Mouse (Mus musculus): ENCODE results near the gene Camk1.
"Not testable (repeated sequence)": the region's sequence is repeated elsewhere in the genome, so short reads cannot be mapped to it uniquely, and the experiment has no call there.

Camk1 gene

DNA sequence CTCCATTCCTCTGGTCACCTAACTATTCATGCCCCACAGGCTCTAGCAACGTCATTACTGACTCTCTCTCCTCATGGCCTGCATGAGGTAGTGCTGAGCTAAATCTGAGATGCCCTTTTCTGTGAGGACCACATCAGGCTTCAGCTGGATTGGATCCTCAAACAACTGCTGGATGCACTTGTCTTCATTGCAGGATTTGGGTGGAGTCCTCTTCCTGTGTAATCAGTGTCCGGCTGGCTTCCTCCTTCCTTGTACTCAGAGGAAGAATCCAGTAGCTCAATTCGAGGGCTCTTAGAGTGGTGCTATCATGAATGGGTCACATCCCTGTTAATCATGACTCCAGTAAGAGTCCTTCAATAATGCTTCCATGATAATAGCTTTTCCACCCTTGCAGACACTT is 9.9 kb upstream of the Camk1 start:
- DNase-seq: no peak

DNA sequence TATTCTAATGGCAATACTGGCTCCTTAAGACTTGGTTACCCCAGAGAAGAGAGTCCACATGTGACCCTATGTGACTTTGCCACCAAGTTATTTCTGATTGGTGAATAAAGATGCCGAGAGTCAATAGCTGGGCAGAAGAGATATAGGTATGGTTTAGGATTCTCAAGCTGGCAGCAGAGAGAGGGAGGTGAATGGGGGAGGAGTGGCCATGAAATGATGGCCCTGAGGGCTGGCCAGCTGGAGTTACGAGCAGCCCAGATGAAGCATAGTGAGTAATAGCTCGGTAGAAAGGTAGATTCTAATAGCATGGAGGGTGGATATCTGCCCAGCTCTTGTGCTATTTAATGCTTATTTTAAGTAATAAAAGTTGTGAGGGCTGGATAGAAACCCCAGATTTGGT is 9.0 kb upstream of the Camk1 start:
- DNase-seq: no peak

DNA sequence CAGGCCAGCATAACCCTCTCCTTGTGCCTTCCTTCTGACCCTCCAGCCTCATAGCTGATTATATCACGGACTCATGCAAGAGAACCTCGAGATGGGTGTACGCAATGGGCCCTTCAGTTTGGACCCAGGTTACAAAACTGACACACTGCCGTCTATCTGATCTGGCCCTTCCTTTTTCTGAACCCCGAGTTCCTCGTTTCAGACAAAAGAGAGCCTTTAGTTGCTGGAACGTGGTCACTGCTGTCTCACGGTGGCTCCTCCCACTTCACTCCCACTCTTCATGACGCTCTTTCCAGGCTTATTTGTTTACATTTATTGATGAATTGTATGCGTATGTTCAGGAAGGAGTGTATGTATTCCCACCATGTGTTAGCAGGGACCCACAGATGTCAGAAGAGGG is 7.9 kb upstream of the Camk1 start:
- DNase-seq: no peak

DNA sequence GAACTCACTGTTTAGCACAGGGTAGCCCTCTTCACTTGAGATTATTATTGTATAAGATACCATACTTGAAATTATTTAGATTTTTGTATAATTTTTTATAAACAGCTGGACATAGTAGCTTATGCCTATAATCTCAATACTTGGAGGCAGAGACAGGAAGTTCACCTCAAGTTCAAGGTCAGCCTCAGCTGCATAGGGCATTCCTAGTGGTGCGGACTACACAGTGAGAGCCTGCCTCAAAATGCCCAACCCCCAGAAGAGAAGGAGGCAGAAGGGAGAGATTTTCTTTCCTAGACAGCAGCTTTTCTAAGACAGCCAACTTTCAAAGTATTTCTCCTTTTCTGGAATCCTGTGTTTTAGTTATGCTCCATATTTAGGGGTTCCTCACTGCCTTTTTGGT is 7.4 kb upstream of the Camk1 start:
- DNase-seq: no peak

DNA sequence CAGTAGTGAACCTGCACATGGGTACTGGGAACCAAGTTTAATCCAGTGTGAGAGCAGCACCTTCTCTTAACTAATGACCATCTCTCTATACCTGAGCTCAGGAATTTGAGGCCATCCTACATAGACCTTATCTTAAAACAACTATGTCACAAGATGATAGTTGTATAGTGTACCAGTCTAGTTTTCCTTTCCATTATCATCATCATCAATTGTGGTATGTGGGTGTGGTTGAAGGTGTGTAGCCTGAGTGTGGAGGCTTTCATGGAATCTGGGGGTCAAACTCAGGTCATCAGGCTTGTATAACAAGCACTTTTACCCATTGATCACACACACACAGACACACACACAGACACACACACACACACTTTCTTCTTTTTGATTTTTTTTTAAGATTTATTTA is 6.8 kb upstream of the Camk1 start:
- DNase-seq: no peak

DNA sequence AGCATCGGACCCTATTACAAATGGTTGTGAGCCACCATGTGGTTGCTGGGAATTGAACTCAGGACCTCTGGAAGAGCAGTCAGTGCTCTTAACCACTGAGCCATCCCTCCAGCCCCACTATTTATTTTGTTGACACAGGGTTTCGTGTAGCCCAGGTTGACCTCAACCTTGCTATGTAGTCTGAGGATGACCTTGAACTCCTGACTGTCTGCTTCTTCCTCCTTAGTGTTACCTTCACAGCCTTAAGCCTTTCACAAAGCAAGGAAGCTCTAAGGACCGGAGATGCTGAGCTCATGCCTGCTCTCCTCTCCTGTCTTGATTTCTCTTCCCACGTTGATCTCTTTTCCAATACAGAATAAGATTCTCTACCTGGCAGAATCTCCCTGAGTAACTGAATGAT is 3.1 kb upstream of the Camk1 start:
- DNase-seq: no peak

DNA sequence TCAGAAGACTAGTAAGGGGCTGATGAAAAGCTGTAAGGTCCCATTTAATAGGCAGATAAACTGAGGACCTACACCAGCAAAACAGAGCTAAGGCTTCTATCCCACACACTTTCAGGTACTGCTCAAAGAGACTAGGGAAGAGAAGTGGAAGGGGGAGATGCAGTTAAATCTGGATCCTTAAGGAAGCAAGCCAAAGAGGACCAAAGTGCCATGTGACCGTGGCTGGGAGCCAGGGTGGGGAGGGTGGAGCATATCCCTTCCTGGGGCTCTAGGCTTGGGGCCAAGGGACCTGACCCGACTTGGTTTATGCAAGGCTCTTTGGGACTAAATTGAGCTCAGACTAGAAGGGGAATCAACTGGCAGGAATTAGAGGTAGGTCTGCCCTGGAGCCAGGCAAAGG is 537 bp upstream of the Camk1 start:
- peak; percentile 93 for DNase-seq

DNA sequence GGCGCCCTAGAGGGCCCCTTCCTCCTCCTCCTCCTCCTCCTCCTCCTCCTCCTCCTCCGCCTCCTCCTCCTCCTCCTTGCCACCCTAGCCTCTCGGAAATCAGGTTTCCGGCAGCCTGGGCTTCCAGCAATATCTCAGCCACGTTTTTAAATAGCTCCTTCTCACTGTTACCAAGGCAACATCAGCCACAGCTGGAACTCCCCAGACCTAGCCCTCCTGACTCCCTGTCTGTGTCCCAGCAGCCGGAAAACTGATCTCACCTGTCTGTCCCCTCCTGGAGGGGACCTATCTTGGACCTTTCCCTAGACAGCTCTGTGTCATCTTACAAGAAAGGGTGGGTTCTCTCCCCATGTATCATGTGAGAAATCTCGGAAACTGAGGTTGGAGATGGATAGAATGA is 1.5 kb downstream of the Camk1 start:
- DNase-seq: no peak

DNA sequence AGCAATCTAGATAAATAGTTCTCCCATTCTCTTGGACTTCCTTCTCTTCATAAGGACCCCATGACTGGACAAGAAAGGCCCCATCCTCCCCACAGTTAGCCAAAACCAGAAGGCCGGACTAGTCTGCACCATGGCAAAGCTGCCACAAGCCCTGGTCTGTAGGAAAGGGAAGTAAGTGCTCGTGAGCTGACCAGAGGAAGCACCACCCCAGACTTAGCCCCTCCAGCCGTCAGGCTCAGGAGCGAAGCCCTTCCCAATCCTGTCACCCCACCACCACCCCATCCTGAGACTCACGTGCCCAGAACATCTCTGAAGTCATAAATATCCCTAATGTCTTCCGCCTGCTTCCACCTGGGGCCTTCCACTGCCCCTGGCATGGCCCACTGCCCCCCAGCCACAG is 2.2 kb downstream of the Camk1 start:
- DNase-seq: no peak

DNA sequence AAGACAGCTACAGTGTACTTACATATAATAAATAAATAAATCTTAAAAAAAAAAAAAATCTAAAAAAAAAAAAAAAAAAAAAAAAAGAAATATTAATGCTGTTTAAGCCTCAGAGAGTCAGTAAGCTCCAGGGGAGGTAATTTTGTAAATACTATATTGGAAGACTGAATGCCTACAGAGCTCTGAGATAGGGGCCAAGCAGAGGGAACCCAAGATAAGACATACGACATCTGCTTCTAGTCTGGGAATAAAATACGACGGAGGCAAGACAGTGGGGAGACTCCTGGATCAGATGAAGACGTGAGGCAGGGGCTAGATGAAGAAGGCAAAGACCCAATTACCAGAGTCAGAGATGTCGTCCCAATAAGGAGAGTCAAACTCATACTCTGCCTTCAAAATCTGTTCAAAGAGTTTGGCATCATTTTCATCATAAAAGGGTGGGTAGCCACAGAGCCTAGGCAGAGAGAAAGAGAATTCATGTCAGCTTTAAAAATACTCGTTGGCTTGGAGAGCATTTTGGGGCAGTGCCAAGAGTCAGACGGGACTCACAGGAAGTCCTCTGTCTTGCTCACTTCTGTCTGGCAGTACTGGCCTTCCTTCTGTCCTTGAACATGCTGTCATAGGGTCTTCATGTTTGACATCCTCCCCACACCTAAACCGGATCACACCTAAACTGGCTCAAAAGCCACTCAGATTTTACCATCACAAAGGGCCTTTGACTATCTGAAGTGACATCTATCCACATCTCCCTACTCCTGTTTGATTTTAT is 6.7 kb downstream of the Camk1 start:
- peak; percentile 54 for DNase-seq

DNA sequence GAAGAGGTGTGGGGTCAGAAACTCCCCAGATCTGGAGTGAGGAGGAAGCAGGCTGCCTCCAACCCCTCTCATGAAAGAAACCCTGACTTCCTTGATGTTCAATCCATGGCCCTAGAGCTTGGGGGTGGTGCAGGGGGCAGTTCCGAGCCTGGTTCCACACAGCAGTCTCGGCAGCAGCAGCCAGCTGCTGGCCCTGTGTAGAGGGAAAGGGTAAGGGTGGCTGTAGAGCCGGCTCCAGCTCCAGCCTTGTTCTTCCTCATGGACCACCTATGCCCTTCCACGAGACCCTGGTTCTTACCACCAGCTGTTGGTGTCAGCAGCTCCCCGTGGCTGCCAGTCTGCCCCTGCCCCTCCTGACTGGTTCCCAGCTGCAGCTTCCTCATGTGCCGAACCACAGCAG is 9.6 kb downstream of the Camk1 start:
- no peak for DNase-seq

DNA sequence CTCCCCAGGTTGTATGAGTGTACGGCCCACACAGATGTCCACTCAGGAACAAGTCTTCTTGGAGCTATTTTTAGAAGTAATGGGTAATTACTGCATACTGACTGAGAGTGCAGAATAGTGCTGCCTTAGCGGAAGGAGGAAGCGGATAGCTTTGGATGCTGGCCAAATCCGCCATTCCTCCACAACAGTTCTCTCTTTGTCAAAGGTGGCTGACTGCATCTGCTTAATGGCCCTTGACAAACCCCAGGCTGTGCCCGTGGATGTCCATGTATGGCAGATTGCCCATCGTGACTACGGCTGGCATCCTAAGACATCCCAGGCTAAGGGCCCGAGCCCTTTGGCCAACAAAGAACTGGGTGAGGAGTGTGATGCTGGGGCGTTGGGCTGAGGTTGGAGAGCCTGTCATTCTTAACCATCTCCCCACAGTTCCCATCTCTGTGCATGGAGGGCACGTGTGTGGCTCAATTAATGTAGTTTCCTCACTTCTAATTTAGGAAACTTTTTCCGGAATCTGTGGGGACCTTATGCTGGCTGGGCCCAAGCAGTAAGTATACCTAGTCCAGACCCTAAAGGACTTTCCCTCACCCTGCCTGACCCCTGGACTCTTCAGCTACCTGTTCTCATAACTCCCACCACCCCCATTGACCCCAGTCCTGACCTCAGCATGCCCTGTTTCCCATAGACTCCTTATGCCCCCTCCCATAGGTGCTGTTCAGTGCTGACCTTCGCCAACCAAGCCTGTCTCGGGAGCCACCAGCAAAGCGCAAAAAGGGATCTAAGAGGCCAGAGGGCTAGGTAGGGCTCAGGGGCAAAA is 10.4 kb downstream of the Camk1 start:
- peak; percentile 90 for DNase-seq

DNA sequence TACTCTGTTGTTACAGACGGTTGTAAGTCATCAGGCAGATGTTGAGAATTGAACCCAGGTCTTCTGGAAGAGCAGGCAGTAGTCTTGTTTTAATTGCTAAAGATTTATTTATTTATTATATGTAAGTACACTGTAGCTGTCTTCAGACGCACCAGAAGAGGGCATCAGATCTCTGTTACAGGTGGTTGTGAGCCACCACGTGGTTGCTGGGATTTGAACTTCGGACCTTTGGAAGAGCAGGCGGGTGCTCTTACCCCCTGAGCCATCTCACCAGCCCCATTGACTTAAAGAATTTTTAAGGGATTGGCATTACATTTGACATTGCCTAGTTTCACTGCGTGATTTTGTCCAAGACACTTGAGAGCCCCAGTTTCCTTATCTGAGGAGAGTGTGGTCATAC is 11.1 kb downstream of the Camk1 start:
- DNase-seq: not testable (repeated sequence)

DNA sequence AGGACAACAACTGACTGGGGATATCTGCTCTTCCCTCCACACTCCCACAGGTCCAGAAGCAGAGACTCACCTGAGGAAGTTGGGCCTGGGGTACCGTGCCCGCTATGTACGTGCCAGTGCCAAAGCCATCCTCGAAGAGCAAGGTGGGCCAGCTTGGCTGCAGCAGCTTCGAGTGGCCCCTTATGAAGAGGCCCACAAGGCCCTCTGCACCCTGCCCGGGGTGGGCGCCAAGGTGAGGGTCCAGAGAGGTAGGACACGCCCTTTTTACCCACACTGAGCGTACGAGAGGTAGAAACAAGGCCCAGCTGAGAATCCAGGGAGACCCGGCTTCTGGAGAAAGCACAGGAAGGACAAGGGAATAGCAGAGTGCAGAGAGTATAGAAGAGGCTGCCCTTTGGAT is 12.1 kb downstream of the Camk1 start:
- DNase-seq: no peak

DNA sequence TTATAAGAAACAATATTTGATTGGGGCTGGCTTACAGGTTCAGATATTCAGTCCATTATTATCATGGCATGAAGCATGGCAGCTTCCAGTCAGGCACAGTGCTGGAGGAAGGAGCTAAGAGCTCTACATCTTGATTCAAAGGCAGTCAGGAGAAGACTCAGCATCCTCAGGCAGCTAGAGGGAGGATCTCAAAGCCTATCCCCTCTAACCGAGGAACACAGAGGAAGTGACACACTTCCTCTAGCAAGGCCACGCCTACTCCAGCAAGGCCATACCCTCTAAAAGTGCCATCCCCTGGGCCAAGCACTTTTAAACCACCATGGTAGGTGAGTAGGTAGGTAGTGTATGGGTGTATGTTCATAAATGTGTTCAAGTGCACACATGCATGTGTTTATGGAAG is 13.2 kb downstream of the Camk1 start:
- DNase-seq: no peak

DNA sequence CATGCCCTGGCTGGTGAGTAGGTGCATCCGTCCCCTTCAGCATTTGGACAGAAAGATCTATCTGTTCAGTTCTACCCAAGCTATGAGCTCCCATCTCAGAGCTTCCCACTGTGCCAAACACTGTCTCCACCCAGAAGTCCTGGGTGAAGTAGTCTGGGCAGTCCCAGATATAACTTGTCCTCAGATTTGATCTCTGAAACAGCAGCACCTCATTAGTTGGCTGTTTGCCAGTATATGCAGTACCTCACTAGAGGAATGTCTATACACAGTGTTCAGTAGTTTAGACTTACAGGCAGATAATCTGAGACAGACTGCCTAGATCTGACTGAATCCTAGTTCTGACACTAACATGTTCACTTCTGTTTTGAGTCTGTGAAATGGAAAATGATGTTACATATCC is 14.4 kb downstream of the Camk1 start:
- no peak for DNase-seq

DNA sequence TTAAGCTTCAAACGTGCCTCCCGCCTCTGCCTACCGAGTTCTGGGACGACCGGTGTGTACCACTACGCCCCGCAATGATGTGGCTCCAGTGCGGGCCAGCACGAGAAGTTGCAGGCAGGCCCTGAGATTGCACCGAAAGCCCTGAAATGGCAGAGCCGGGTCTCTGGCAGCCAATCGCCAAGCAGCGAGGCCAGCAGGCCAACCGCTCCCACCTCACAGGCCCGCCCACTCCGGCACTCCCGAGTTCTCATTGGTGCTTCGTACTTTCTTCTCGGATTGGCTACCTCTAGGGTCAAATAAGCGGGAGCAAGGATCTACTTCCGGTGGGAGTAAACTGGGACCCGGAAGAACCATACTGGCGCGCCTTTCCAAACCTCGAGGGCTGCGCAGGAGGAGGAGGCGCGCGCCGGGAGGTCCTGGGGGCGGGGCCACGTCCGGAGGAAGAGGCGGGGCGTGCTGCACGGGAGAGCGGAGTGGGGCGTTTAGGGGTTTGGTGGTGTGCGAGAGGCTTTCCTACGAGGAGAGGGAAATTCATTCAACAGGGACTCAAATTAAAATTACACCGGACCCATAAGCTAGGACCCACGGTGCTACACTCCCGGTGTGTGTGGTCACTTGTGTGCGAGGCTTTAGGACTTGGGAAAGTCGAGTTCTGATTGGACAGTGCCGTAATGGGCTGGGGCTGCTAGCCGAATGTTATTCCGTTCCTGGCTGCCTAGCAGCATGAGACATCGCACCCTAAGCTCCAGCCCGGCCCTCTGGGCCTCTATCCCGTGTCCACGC is 17.1 kb downstream of the Camk1 start, which contains the start of gene Ogg1:
Gene Ogg1 (plus strand): TSS at position 440 of the 783 bp plus-strand sequence.
- peak; percentile 99 for DNase-seq

DNA sequence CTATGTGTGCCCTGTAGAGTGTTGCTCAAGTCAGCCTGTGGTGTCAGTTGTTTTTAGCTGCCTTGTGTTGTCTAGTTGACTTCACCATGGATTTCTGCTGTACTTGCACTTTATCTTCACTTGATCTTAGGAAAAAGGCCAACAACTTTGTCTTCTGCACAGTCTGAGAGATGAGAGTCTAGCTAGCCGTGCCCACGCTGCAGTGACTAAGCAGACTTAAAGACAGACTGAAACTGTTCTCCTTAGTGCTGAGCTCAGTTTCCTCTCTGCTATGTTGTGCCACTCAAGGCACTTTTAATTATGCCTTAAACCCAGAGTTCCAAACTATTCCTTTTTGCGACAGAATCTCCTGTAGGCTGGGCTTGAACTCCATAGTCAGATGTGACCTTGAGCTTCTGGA is 27.8 kb downstream of the Camk1 start:
- DNase-seq: no peak

DNA sequence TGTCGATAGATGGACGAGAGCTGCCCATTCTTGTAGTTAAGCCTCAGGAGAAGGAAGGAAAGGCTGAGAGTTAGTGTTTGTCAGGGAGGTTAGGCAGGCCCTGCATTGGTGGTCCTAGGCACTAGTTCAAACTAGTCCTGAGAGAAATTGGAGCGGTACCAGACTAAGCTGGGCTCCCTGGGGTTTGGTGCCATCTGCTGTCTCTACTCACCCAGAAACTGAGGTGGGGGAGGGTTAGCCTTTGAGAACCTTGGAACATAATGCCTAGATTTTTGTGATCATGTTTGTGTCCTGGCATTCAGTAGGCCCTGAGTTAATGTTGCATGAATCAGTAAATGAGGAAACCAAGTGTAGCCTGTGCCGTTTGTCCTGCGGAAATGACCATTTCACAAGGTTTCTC is 35.6 kb downstream of the Camk1 start:
- peak; percentile 59 for DNase-seq

DNA sequence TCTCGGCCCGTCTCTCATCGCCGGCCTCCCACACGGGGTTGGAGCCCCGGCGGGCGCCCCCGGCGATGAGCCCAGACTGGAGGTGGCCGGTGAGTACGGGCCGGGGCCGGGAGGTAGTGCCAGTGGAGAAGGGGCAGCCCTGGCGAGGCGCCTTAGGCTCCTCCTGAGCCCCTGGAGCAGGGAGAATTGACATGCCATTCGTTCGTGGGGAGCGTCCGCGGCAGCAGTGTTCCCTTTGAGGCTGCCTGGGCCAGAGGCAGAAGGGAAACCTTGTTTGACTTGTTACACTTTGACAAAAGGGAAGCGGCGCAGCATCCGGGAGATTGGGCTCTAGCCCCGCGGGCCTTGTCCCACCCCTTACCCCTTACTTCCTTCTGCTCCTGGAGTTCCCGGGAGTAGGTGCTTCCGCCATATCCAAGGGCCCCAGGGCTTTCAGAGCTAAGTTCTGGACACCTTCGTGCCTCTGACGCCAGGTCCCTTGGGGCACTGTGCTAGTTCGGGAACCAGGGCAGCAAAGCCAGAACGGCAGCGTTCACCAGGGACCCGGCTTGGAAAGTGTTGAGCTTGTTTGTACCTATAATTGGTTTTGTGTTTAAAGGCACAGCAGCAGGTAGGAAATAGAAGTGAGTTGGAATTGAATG is 36.2 kb downstream of the Camk1 start:
- peak; percentile 59 for DNase-seq

DNA sequence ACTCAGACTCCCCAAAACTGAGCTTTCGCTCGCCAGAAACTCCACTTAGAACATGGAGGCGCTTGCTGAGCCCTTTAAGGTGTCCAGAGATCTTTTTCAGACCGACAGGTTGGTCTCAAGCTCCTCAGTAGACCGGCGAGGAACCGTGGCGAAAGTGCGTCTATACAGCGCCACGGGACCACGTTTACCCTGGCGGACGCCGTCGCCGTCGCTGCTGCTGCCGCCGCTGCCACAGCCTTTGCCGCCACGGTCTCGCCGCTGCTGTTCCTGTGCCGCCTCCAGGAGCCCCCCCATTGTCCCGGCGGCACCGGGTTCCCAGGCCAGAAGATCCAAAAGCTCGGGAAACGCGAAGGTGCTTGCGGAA is 36.8 kb downstream of the Camk1 start, which contains the start of gene Brpf1:
Gene Brpf1 (plus strand): TSS at position 152 of the 364 bp plus-strand sequence.
- DNase-seq: no peak

DNA sequence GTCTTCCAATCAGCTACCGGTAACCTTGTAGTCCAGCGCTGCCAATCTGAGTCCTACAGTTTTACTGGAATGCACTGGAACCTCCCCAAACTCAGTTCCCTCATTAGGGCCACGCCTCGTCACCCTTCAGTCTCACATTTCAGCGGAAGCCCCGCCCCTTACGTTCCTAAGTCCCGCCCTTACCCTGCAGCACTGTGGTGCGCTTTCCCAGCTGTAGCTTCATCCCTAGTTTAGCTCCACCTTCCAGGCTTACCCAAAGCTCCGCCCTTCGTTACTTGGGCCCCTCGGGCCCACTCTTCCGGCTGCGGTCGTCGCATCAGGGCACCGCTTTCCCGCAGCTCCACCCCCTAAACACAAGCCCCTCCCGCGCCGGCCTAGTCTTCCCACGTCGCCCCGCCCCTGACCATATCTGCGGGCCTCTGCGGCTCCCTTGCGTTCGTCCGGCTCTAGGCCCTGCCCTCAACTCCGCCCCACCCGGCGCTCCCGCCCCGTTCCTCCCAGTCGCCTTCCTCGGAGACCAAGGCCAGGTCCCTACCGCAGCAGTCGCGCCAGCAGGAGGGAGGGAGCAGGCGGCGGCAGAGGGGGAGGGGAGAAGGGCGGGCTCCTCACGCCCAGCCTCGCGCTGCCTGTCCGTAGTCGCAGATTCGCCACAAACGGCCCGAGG is 37.3 kb downstream of the Camk1 start:
- DNase-seq: peak; percentile 100
